Mouse (Mus musculus) CD8-positive naive resting alpha-beta T cell, adult 2 months (primary cell): ENCODE measurements at regions not wholly inside any gene's neighbourhood (a gene's known extent, or its start where the extent isn't known, plus 50 kb on each side); places are given as distances from the start of the nearest gene placed in this dataset.

Experiments used
- DNase-seq, 2 experiments: peaks; one replicate each; pipeline ENCODE4 v3.0.0; 2022; ENCODE audit warnings: low read depth in 2 of 2, low spot score in 2 of 2

DNA sequence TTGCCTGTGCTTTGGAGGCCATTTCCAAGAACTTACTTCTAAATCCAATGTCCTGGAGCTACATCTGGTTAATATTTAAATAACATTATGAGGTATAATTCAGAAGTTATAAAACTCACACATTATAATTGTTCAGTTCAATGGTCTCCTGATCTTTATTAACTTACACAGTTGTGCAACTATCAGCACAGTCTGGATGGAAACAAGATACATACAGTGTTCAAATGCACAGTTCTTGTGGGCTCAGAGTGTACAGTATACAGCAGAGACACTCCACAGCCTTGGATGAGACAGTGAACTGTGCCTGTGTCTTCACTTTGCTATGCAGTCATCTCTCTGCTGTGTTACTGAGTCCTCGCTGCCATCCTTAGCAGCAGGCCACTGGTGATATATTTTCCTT lies 121.8 kb upstream of the Zfand5 start:
- DNase-seq: no peak

DNA sequence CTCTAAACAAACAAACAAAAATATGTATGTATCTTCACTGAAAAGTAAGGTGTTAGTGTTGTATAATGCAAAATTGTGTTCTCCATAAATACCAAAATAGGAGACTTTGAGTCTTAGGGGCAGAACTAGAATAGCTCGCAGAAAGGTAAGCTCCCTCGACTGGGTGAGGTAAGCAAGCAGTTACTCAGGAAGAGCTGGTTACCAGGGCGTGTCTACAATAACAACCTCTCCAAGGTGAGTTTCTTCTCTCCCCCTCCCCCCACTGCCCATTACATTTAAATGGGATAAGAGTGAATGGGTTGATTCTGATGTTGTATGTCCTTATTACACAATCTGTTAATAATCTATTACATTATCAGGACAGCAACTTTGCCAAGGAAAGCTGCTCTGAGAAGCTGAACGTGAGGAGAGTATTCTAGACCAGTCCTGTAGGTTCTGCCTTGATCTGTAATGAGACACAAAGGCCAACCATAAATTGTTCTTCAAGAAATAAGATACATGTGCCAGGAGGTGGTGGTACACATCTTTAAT lies 125.2 kb upstream of the Zfand5 start:
- no peak for DNase-seq

DNA sequence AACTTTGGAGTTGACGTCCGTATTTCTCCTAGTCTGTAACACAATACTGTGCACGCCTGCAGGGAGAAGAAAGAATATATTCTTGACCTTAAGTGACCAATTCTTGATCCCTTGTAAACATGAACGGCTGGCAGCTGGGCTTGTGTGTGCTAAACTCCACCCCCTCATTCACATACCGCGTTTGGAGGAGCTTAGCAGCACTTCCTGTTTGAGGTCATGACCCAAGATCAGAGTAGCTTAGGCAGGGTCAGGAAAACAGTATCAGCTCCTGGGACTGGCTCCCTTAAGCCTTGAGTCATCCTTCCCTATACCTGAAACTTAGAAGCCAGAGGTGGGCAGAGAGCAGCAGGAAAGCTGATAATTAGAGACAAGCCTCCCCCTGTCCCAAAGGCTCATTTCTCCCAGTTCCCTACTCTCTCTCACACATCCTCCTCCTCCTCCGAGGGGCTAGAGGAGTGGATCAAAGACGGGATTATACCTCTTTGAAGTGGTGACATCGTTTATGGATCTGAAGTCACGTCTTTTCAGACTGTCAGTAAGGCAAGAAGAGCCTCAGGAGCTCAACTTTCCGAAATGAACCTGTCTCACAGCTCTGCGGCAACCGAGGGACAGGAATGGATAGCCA lies 127.3 kb upstream of the Zfand5 start:
- peak; percentile 11 for DNase-seq

DNA sequence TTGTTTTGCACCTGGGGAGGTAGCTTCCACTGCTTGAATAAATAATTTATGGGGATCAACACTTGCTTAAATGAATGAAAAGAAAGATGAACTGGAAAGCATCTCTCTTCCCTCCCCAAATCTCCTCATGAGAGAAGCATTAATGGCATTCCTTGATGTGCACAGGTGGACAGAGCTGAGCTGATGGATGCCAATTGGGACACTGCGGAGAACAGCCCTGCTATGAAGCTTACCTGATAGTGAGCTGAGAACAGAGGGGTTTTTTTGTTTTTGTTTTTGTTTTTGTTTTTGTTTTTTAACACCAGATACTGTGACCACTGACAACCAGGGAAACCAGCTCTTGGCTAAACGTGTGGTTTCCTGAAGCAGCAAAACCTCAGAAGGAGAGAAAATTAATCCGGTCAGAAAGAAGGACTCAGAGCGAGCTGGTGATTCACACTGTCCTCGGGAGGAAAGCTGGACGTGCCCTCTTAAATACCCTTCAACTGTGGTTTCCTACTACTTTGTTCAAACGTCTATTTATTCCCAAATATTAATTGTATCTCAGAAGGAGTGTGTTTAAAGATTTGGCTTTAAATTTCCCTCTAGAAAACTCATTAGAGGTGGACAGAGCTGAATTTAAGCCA lies 128.0 kb upstream of the Zfand5 start:
- DNase-seq: no peak

DNA sequence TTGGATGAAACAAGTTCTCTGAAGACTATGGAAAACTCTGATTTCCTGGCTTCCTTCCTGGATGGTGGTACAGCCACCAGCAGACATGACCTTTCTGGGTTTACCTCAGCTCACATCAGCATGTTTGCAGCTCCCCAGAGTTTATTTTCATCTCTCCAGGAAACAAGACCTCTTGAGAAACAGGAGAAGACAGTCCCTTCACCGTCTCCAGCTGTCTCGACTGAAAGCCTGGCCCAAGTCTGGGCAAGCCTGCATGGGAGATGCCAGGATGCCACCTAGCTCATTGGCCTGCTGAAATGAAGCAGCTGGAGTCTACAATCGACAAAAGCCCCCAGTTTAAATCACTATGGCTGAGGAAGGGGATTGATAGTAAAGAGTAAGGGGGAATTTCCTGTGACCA lies 131.6 kb upstream of the Zfand5 start:
- DNase-seq: no peak

DNA sequence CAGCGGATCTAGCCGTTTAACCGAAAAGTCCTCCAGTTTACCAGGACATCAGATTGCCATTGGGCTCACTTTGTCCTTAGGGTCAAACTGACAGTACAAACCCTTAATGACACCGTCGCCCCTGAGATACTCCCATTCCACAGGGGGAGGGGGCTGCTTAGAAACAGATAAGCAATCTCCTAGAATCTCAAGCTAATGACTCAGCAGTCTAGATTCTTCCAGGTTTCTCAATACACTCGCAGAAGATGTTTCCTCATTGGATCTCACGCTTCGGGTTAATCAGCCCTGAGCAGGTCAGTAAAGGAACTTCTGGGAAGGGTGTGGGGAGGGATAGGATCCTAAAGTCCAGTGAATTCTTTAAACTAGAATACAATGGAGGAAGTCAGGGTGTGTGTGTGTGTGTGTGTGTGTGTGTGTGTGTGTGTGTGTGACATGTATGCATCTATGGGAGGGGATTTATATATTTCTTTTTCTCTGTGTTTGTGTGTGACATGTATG lies 133.0 kb upstream of the Zfand5 start:
- no peak for DNase-seq

DNA sequence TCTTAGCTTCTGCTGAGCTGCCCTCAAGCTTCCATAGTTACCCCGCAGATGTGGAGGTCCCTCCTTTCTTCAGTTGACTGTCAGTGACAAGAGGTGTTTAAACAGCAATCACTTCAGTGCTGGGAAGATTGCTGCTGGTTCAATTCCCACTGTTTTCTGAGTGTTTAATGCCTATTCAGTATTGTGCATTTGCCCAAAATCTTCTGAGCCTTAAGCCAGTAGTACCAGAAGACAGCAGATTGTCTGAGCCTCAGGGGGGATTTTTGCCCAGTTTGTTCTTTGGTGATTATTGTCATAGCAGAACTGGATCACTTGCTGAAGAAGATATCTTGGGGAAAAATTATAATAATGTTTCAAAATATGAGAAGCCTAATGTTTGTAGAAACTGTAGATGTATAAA lies 135.3 kb upstream of the Zfand5 start:
- no peak for DNase-seq

DNA sequence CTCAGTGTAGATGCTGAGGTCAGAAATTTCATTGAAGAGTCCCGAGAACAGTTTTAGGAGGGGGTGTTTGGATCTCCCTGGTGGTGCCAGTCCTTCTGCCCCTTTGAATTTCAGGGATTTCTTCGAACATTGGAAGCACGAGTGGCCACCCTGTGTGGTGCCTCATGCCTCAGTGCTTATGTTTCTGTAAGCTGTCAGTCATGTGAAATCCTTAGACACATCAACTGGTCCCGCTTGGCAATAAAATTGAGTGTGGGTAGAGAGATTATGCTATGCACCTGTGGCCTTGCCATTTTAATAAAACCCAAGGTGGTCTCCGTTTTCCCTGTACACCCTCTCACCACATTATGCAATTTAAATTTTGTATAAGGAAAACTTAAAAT lies 136.1 kb upstream of the Zfand5 start:
- DNase-seq: no peak

DNA sequence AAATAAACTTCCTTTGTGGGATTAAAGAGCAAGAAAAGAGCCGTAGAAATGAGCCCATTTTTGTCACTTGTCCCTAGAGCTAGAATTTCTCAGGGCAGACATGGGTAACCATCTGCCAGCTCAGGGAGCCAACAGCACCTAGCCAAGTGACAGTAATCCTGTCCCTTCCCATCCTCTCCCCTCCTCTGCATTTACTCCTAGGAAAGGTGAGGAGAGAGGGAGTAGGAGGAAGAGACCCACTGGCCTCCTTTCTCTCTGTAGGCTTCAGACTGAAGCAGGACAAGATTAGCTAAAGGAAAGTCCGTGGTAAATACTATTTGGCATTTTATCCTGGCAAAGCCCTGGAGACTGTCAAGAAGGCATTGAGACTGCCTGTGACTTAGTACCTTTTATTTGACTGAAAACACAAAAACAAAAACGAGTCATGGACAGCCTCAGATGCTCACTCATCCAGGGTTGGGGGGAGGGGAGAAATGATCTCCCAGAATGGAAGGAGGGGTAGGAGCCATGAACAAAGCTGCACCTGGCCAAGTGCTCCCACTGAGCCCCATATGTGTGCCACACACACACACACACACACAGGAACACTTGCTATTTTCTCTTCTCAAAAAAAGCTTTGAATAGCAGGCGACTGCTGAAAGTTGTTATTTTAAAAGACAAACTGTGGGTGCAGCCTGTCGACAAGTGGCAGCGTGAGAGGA lies 136.6 kb upstream of the Zfand5 start:
- DNase-seq: no peak

DNA sequence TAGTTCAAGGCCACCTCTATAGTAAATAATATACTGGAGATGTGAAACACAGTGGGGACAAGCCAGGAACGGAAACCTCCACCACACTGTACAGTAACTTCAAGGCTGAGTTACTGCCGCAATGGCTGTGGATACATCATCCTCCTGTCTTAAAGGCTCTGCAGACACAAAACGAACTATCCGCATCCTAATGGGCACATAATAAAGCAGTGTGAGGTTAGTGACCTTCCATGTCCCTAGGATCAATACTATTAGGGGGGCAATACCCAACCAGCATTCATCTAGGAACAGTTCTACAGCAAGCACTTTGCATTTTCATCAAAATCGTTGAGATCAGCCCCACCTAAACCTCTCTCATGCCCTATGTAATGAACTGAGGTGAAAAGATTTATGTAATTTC lies 142.4 kb upstream of the Zfand5 start:
- DNase-seq: no peak

DNA sequence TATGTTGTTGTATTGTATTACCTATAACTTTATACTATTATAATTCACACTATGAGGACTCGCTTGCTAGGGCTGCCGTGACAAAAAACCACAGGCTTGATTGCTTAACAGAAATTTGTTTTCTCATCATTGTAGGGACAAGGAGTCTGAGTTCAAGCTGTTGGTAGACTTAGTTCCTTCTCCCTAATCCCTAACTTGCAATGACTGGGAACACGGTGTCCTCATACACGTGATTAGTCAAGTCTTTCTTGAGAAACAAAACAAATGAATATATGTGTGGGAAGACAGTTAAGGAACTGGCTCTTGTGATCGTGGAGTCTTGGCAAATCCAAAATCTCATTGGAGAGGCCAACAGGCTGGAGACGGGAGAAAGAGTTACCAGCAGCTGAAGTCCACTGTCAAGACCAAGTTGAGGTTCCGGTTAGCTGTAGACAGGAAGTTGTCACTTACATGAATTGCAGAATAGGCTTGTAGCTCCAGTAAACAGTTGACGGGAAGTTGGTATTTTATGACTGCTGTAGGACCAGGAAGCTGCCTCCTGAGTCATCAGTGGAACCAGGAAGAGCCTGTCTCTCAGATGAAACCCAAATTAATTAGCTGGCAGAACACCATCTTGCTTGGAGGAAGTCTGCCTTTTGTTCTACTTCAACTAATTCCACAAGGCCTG lies 144.9 kb upstream of the Zfand5 start:
- DNase-seq: no peak

DNA sequence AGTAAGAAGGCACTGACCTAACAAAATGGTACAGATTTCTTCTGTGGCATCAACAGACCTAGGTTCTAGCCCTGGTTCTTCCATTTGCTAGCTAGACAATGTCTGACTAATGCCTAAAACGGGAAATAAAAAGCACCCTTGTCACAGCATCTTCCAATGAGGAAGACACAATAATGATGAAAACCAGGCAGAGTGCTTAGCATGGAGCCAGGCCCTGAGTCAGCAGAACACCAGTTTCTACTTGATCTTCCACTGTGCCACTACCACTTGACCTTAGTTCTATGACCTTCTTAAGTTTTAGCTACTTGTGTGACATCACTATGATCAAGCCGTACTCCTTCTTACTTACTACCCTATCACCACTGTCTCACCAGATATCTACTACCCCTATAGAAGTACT lies 145.4 kb upstream of the Zfand5 start:
- no peak for DNase-seq

DNA sequence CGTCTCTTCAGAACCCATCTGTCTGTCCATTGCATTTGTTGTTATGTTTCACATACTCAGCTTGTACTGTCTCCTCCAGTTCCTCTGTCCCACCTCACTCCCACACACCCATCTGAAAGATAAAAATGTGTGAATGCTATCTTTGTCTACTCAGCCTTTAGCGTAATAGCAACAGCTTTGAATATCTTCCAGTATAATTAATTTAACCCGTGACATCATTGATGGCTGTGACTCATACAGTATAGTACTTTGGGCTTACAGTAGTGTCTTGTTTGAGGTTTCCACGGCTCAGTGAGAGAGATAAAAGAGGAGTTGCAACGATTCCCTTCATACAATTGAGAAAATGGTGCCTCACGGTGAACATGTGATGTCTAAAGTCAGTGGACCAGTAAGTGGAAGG lies 152.6 kb upstream of the Zfand5 start:
- DNase-seq: no peak

DNA sequence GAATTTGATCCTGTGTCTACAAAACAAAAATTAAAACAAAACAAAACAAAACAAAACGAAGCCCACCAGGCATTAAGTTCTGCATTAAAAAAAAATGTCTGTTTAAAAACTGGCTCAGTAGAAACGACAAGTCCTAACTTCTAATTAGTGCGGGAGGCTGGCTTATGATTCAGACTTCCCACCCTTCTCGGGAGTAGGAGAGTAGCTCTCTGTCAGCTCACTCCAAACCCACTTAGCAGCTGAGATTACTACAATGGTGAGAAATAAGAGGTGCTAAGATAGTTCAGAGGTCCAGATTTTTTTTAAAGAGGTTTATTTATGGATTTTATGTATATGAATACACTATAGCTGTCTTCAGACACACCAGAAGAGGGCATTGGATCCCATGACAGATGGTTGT lies 153.3 kb upstream of the Zfand5 start:
- no peak for DNase-seq

DNA sequence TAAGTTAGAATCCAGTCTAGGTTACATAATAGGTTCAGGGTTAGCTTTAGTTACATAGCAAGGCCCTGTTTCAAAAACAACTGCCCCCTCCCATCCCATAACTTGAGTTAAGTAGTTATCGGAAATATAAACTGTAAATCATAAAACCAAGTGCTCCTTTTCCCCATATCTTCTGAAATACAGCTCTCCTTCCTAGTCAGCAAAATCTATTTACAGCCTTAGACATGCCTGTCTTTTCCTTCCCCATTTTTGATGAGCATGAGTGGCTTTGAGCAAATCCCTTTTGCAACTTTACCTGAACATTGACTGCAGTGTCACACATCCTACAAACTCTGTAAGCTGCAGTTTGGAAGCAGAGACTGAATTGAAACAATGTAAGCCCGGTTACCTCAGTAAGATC lies 156.4 kb upstream of the Zfand5 start:
- no peak for DNase-seq

DNA sequence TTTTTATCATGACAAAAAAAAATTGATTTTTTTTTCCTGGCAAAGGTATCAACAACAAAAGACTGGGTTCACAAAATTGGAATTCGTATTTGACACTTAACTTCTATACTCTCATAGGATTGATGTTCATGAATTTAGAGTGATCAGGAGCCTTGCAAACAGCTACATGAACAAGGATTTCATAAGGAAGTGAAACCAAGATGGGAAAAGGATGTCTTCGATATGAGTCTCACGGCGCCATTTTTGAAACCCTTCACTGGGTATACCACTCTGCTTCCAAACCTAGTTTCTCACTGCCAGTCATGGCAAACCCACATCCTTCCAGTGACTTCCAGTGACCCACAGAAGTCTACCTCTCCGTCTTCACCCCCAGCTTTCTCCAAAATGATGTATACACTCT lies 157.8 kb upstream of the Tmc1 start:
- no peak for DNase-seq

DNA sequence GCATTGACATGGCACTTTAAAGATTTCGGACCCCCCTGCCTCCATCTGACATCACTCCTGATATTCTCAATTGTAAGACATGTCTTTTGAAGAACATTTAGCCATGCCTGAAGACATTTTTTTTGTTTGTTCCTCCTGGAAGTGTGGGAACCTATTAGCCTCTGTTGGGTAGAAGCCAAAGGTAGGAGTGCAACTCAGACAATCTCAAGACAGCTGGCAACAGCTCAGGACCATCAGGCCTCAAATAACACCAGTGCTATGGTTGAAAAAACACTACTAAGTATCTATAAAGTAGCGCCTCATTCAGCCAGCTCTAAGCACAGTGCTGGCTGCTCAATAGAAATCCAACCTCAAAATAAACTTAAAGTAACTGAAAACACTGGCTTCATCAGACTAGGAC lies 154.3 kb upstream of the Tmc1 start:
- DNase-seq: no peak

DNA sequence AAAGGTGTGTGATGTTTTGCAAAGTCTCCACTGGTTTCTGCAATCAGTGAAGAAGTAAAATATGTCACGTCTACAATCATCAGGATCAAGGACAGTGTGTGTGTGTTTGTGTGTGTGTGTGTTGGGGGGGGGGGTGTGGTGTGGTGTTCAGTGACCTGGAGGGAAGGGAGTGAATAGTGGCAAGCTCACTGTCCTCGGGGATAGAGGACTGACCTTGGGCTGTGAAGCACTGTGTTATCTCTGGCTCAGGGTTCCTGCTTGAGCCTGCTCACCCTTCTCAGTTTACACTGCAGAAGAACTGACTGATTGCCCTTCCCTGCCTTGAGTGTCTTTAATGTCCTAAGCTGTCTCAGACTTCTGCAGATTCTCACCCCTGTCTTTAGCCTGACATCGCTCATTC lies 153.7 kb upstream of the Tmc1 start:
- no peak for DNase-seq

DNA sequence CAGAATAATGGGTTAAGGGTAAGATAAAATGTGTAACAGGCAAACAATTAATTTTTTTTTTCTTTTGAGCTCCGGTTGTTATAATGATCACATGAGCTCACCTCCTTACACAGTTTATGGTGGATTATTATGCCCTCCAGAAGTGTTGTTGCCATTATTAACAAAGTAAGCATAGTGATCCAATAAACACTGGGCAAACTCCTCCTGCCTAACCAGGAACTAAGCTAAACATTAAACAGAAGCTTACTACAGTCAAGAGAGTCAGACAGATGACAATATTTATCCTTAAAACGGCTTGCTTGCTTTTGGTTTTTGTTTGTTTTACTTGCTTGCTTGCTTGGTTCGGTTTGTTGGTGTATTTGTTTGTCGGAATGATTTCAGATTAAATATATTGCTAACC lies 153.3 kb upstream of the Tmc1 start:
- DNase-seq: no peak

DNA sequence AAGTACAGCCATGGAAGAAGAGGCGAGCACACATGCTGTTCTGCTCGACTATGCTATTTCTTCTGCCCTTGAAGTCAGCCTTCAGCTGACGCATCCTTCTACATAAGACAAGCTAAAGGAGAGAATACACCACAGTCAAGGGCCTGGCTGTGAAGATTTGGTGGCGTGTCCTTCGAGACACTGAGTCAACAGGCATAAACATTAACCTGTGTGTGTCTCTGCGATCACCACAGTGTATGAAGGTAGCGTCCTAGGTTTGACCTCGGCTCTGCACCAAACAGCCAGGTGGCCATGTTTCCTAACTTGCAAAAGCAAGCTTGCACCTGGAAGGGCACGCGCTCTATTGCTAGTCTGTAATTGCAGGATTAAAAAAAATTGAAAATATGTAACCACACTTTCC lies 152.8 kb upstream of the Tmc1 start:
- no peak for DNase-seq

DNA sequence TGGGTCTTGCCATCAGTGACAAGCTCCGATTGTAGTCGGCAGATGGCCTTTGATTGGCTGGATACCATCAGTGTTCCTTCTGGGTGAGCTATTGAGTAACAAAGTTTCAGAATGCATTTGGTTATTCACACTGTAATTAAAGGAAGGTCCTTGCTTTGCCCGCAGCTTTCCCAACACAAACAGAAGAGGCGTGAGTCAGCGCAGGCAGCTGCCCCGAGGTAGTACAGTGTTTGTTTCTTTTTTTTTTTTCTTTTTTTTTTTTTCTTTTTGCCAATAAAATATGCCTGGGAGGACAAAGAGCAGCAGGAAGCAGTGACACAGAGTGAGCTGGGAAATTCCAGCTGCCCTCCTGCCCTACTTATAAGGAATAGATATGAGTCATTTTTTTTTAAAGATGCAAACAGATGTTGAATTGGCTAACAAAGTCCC lies 152.3 kb upstream of the Tmc1 start:
- DNase-seq: no peak

DNA sequence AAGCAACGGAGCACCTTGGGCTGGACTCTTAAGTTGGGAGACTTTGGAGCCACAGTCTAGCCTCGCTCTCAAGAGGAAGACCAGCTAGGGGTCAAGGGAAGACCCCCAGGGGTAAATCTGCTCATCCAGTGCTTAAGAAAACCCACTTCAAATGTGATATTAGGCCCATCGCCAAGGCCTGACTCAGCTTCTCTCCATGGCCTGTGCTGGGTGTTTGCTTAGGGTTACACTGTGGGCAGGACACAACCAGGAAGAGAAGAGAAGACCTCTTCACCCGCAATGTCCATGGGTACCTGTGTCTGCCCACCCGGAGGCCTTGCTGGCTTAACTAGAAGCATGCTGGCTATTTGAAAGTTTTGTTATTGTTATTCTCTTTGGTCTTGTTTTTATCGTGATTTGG lies 151.0 kb upstream of the Tmc1 start:
- DNase-seq: no peak
